Mouse (Mus musculus) myocyte (in vitro differentiated cells): ENCODE results near the gene Pltp. TPM values are rescaled to one million over a fixed set of nuclear protein-coding genes. Genes with fewer than 3 reads are reported as not detected.

Experiments
- H3K27me3 ChIP-seq: one replicate; pipeline ENCODE4 v1.6.1; 2011; ENCODE audit not compliant: control insufficient read depth, insufficient read depth, insufficient read length
- H3K36me3 ChIP-seq: one replicate; pipeline ENCODE4 v1.6.1; 2011; ENCODE audit not compliant: control insufficient read depth, insufficient read depth
- H3K4me2 ChIP-seq: one replicate; pipeline ENCODE4 v1.6.1; 2011; ENCODE audit warnings: low read depth, control low read depth
- H3K4me3 ChIP-seq: one replicate; pipeline ENCODE4 v1.5.1; 2011; ENCODE audit warnings: mild to moderate bottlenecking, control low read depth, moderate library complexity
- H3K79me2 ChIP-seq: one replicate; pipeline ENCODE4 v1.6.1; 2011; ENCODE audit not compliant: control insufficient read depth, insufficient read depth
- H3ac ChIP-seq: one replicate; pipeline ENCODE4 v1.6.1; 2011; ENCODE audit not compliant: control insufficient read depth, insufficient read length
- CEBPB ChIP-seq: IDR thresholded peaks from 2 replicates; pipeline ENCODE4 v1.6.1; 2011; ENCODE audit warnings: mild to moderate bottlenecking, moderate library complexity; ENCODE audit not compliant: poor library complexity, insufficient read depth, severe bottlenecking
- E2F4 ChIP-seq: IDR thresholded peaks from one replicate; pipeline ENCODE4 v1.6.1; 2011; ENCODE audit warnings: mild to moderate bottlenecking, control low read depth, moderate library complexity; ENCODE audit not compliant: insufficient read depth
- MAX ChIP-seq: IDR thresholded peaks from one replicate; pipeline ENCODE4 v1.6.1; 2011; ENCODE audit warnings: low read depth, mild to moderate bottlenecking, control low read depth
- MYOD1 ChIP-seq, 3 experiments: IDR thresholded peaks; one replicate each; pipeline ENCODE4 v1.6.1; 2011; ENCODE audit warnings: control low read depth in 2 of 3, low read depth in 2 of 3, mild to moderate bottlenecking in 2 of 3, moderate library complexity in 1 of 3; ENCODE audit not compliant: insufficient read length in 2 of 3, control insufficient read depth in 1 of 3
- MYOG ChIP-seq, 3 experiments: IDR thresholded peaks; one replicate each; pipeline ENCODE4 v1.6.1; 2011; ENCODE audit warnings: control low read depth in 2 of 3, low read depth in 2 of 3, mild to moderate bottlenecking in 2 of 3; ENCODE audit not compliant: insufficient read length in 2 of 3, control insufficient read depth in 1 of 3, insufficient read depth in 1 of 3
- POLR2A ChIP-seq: IDR thresholded peaks from one replicate; pipeline ENCODE4 v1.6.1; 2011; ENCODE audit warnings: low read depth, mild to moderate bottlenecking, control low read depth, moderate library complexity; ENCODE audit not compliant: insufficient read length
- POLR2AphosphoS2 ChIP-seq: IDR thresholded peaks from one replicate; pipeline ENCODE4 v1.6.1; 2011; ENCODE audit warnings: low read depth, control low read depth; ENCODE audit not compliant: insufficient read length
- REST ChIP-seq: IDR thresholded peaks from one replicate; pipeline ENCODE4 v1.6.1; 2011; ENCODE audit warnings: mild to moderate bottlenecking, control low read depth, moderate library complexity; ENCODE audit not compliant: insufficient read depth, insufficient read length
- SRF ChIP-seq: IDR thresholded peaks from one replicate; pipeline ENCODE4 v1.6.1; 2011; ENCODE audit warnings: low read depth; ENCODE audit not compliant: control insufficient read depth, insufficient read length
- TCF12 ChIP-seq: IDR thresholded peaks from one replicate; pipeline ENCODE4 v1.6.1; 2011; ENCODE audit warnings: mild to moderate bottlenecking, control low read depth; ENCODE audit not compliant: poor library complexity, insufficient read depth, severe bottlenecking
- TCF3 ChIP-seq: IDR thresholded peaks from one replicate; pipeline ENCODE4 v1.6.1; 2011; ENCODE audit warnings: low read depth, control low read depth; ENCODE audit not compliant: insufficient read length
- USF1 ChIP-seq: IDR thresholded peaks from one replicate; pipeline ENCODE4 v1.6.1; 2011; ENCODE audit warnings: low read depth, mild to moderate bottlenecking, control low read depth, moderate library complexity
- polyA plus RNA-seq: library from polyadenylated mRNA; unstranded; fragments of >200 nt; fragmentation: generic; extraction: Trizol; gene quantifications from one replicate; pipeline ENCODE4 v1.2.1, GENCODE M21; 2012; ENCODE audit warnings: missing spikeins

Gene Pltp
- polyA plus RNA-seq, 1 experiment: 117 TPM

- peaks cover 5% of the 10 kb centered on the region for H3K36me3 ChIP-seq
- TF ChIP-seq USF1 (no peak), TCF3 (no peak), SRF (no peak), CEBPB (no peak), TCF12 (no peak), MYOD1 (IDR thresholded peaks at IDR 0.05; ENCODE audit: control insufficient read depth in 1 of 3, insufficient read length in 2 of 3, low read depth in 2 of 3) (no peak), MYOG (IDR thresholded peaks at IDR 0.05; ENCODE audit: control insufficient read depth in 1 of 3, insufficient read depth in 1 of 3, insufficient read length in 2 of 3, low read depth in 2 of 3) (no peak), POLR2A (no peak), POLR2AphosphoS2 (peak; percentile 2)
- H3ac ChIP-seq: no peak overlapping the region
- H3K4me3 ChIP-seq: no peak overlapping the region
- peaks cover 15% of the 10 kb centered on the region for H3K79me2 ChIP-seq
- no peak overlapping the region for H3K4me2 ChIP-seq
- H3K27me3 ChIP-seq: no peaks in the 10 kb centered on the region
Observed at GRCm38 (mm10) chr2:164825521-164825920, 32.0 kb downstream of the Pltp start.

- Histone ChIP-seq H3K4me2 (peak overlapping the region; percentile 76), H3K4me3 (peak overlapping the region; percentile 74), H3ac (no peak overlapping the region), H3K36me3 (peaks cover 5% of the 10 kb centered on the region), H3K27me3 (no peaks in the 10 kb centered on the region), H3K79me2 (peaks cover 15% of the 10 kb centered on the region)
- TF ChIP-seq E2F4 (no peak), CEBPB (no peak), POLR2AphosphoS2 (no peak)
Observed at GRCm38 (mm10) chr2:164823969-164824368, 33.5 kb downstream of the Pltp start.

GRCm38 (mm10) chr2:164823181-164823585, 34.3 kb downstream of the Pltp start:
- no peak for TF ChIP-seq REST
- TF ChIP-seq POLR2AphosphoS2: no peak
- TF ChIP-seq USF1: no peak
- no peak for TF ChIP-seq MYOG (IDR thresholded peaks at IDR 0.05; ENCODE audit: control insufficient read depth in 1 of 3, insufficient read depth in 1 of 3, insufficient read length in 2 of 3, low read depth in 2 of 3)
- no peak for TF ChIP-seq POLR2A
- no peak for TF ChIP-seq MAX
- TF ChIP-seq TCF3: no peak
- no peak for TF ChIP-seq TCF12
- TF ChIP-seq E2F4: no peak
- no peak for TF ChIP-seq CEBPB
- no peak for TF ChIP-seq MYOD1 (IDR thresholded peaks at IDR 0.05; ENCODE audit: control insufficient read depth in 1 of 3, insufficient read length in 2 of 3, low read depth in 2 of 3)
- TF ChIP-seq SRF: no peak
- H3K79me2 ChIP-seq: peaks cover 15% of the 10 kb centered on the region
- H3K4me3 ChIP-seq: peak overlapping the region; percentile 74
- no peak overlapping the region for H3ac ChIP-seq
- H3K4me2 ChIP-seq: peak overlapping the region; percentile 76
- no peaks in the 10 kb centered on the region for H3K27me3 ChIP-seq
- peaks cover 5% of the 10 kb centered on the region for H3K36me3 ChIP-seq

GRCm38 (mm10) chr2:164822636-164823165, 34.8 kb downstream of the Pltp start, which contains the start of gene Zswim1:
Gene Zswim1, plus strand, starts transcription at chr2:164822686.
- peak within 1 kb of the TSS; percentile 74 for H3K4me3 ChIP-seq
- peaks cover 5% of the 10 kb centered on the region for H3K36me3 ChIP-seq
- TF ChIP-seq SRF (peak; percentile 75), CEBPB (no peak), POLR2AphosphoS2 (peak; percentile 99), USF1 (no peak), TCF12 (no peak), POLR2A (peak; percentile 97), TCF3 (no peak), MYOG (IDR thresholded peaks at IDR 0.05; ENCODE audit: control insufficient read depth in 1 of 3, insufficient read depth in 1 of 3, insufficient read length in 2 of 3, low read depth in 2 of 3) (no peak), MYOD1 (IDR thresholded peaks at IDR 0.05; ENCODE audit: control insufficient read depth in 1 of 3, insufficient read length in 2 of 3, low read depth in 2 of 3) (no peak), MAX (no peak), E2F4 (peak; percentile 2), REST (no peak)

GRCm38 (mm10) chr2:164821060-164821459, 36.5 kb downstream of the Pltp start:
- no peak for TF ChIP-seq USF1
- no peak for TF ChIP-seq MYOG (IDR thresholded peaks at IDR 0.05; ENCODE audit: control insufficient read depth in 1 of 3, insufficient read depth in 1 of 3, insufficient read length in 2 of 3, low read depth in 2 of 3)
- no peak for TF ChIP-seq TCF3
- TF ChIP-seq REST: no peak
- TF ChIP-seq POLR2A: no peak
- TF ChIP-seq MYOD1 (IDR thresholded peaks at IDR 0.05; ENCODE audit: control insufficient read depth in 1 of 3, insufficient read length in 2 of 3, low read depth in 2 of 3): no peak
- no peak for TF ChIP-seq MAX
- no peak for TF ChIP-seq SRF
- TF ChIP-seq TCF12: no peak
- TF ChIP-seq POLR2AphosphoS2: no peak
- TF ChIP-seq CEBPB: no peak
- no peak for TF ChIP-seq E2F4
- no peaks in the 10 kb centered on the region for H3K27me3 ChIP-seq
- H3K4me2 ChIP-seq: no peak overlapping the region
- no peaks in the 10 kb centered on the region for H3K36me3 ChIP-seq
- H3ac ChIP-seq: no peak overlapping the region
- peaks cover 15% of the 10 kb centered on the region for H3K79me2 ChIP-seq
- H3K4me3 ChIP-seq: no peak overlapping the region

More at GRCm38 (mm10) chr2:164822636-164823165, 34.8 kb downstream of the Pltp start, which contains the start of gene Zswim1:
- H3K27me3 ChIP-seq: no peaks in the 10 kb centered on the region
- H3K4me2 ChIP-seq: peak within 1 kb of the TSS; percentile 87
- no peak within 1 kb of the TSS for H3ac ChIP-seq
- peaks cover 15% of the 10 kb centered on the region for H3K79me2 ChIP-seq
